Mouse (Mus musculus) E14TG2a.4 (cell line): ENCODE data around the gene Pkd1.
A peak's percentile ranks its signal among the peaks of the same experiment; 100 is the strongest.

Experiments used
- H3K27me3 ChIP-seq: 2 replicates; pipeline ENCODE4 v1.6.1; 2014; ENCODE audit warnings: low read length, control low read depth; ENCODE audit not compliant: insufficient read depth
- H3K36me3 ChIP-seq: 2 replicates; pipeline ENCODE4 v1.6.1; 2014; ENCODE audit warnings: low read length, control low read depth; ENCODE audit not compliant: insufficient read depth
- H3K4me1 ChIP-seq: replicated peaks from 2 replicates; pipeline ENCODE4 v1.6.1; 2014; ENCODE audit warnings: low read depth, low read length, control low read depth
- H3K4me3 ChIP-seq: replicated peaks from 2 replicates; pipeline ENCODE4 v1.5.1; 2014; ENCODE audit warnings: mild to moderate bottlenecking, low read length
- H3K9me3 ChIP-seq: 2 replicates; pipeline ENCODE4 v1.6.1; 2014; ENCODE audit warnings: low read length, control low read depth
- CTCF ChIP-seq: conservative IDR thresholded peaks from 2 replicates; pipeline ENCODE4 v1.5.1; 2014; ENCODE audit warnings: low read length
- NANOG ChIP-seq: IDR thresholded peaks from 2 replicates; pipeline ENCODE4 v1.6.1; 2014; ENCODE audit warnings: borderline replicate concordance, low read length, mixed read lengths
- POU5F1 ChIP-seq: IDR thresholded peaks from 2 replicates; pipeline ENCODE4 v1.6.1; 2014; ENCODE audit warnings: low read length, borderline replicate concordance

Gene Pkd1

GRCm38 (mm10) chr17:24529883-24530282 lies 19.8 kb upstream of the Pkd1 start:
- Histone ChIP-seq H3K4me3 (peak overlapping the region; percentile 96), H3K27me3 (no peaks in the 10 kb centered on the region)
- TF ChIP-seq POU5F1 (no peak), CTCF (no peak), NANOG (no peak)

GRCm38 (mm10) chr17:24530361-24531050 lies 19.1 kb upstream of the Pkd1 start:
- Histone ChIP-seq H3K4me1 (peaks cover 63% of the 10 kb centered on the region), H3K4me3 (peak overlapping the region; percentile 96), H3K9me3 (no peaks in the 10 kb centered on the region), H3K27me3 (no peaks in the 10 kb centered on the region), H3K36me3 (peaks cover 47% of the 10 kb centered on the region)
- no peak for TF ChIP-seq NANOG
- 0 out of 2 replicates have a peak, but pooled peaks have one; percentile 22 for TF ChIP-seq CTCF
- TF ChIP-seq POU5F1 = no peak

More at GRCm38 (mm10) chr17:24529883-24530282, 19.8 kb upstream of the Pkd1 start:
- peaks cover 54% of the 10 kb centered on the region for H3K36me3 ChIP-seq
- no peaks in the 10 kb centered on the region for H3K9me3 ChIP-seq
- peaks cover 66% of the 10 kb centered on the region for H3K4me1 ChIP-seq

GRCm38 (mm10) chr17:24531064-24531463 lies 18.6 kb upstream of the Pkd1 start:
- peaks cover 42% of the 10 kb centered on the region for H3K36me3 ChIP-seq
- 0 out of 2 replicates have a peak overlapping the region, but pooled peaks have one; percentile 3 for H3K4me3 ChIP-seq
- H3K9me3 ChIP-seq = no peaks in the 10 kb centered on the region
- H3K4me1 ChIP-seq = peaks cover 57% of the 10 kb centered on the region
- H3K27me3 ChIP-seq = no peaks in the 10 kb centered on the region
- TF ChIP-seq POU5F1 = no peak
- no peak for TF ChIP-seq NANOG
- no peak for TF ChIP-seq CTCF

GRCm38 (mm10) chr17:24532045-24532444 lies 17.6 kb upstream of the Pkd1 start:
- H3K9me3 ChIP-seq = no peaks in the 10 kb centered on the region
- no peak overlapping the region for H3K4me3 ChIP-seq
- H3K36me3 ChIP-seq = peaks cover 35% of the 10 kb centered on the region
- no peaks in the 10 kb centered on the region; the same call in 1 of the 2 replicates for H3K27me3 ChIP-seq
- H3K4me1 ChIP-seq = peaks cover 48% of the 10 kb centered on the region
- TF ChIP-seq NANOG = no peak
- TF ChIP-seq CTCF = no peak
- TF ChIP-seq POU5F1 = no peak

- Histone ChIP-seq H3K36me3 (peaks cover 35% of the 10 kb centered on the region), H3K9me3 (no peaks in the 10 kb centered on the region), H3K27me3 (no peaks in the 10 kb centered on the region; the same call in 1 of the 2 replicates), H3K4me1 (peaks cover 47% of the 10 kb centered on the region), H3K4me3 (peak overlapping the region; percentile 86)
- TF ChIP-seq POU5F1 (no peak), CTCF (no peak), NANOG (no peak)
These were observed 16.3 kb upstream of the Pkd1 start for GRCm38 (mm10) chr17:24533099-24533992.

GRCm38 (mm10) chr17:24534160-24534718 lies 15.4 kb upstream of the Pkd1 start, which contains the start of gene Rab26:
TSS of gene Rab26 (minus strand) at chr17:24534210.
- Histone ChIP-seq H3K36me3 (peaks cover 27% of the 10 kb centered on the region), H3K27me3 (no peaks in the 10 kb centered on the region; the same call in 1 of the 2 replicates), H3K4me3 (peak within 1 kb of the TSS; percentile 86), H3K4me1 (peaks cover 47% of the 10 kb centered on the region), H3K9me3 (no peaks in the 10 kb centered on the region)
- TF ChIP-seq CTCF = no peak
- no peak for TF ChIP-seq POU5F1
- no peak for TF ChIP-seq NANOG

GRCm38 (mm10) chr17:24535300-24535699 lies 14.3 kb upstream of the Pkd1 start:
- Histone ChIP-seq H3K4me1 (peaks cover 36% of the 10 kb centered on the region), H3K27me3 (no peaks in the 10 kb centered on the region; the same call in 1 of the 2 replicates), H3K4me3 (no peak overlapping the region), H3K9me3 (no peaks in the 10 kb centered on the region), H3K36me3 (peaks cover 16% of the 10 kb centered on the region)
- no peak for TF ChIP-seq NANOG
- TF ChIP-seq CTCF = no peak
- no peak for TF ChIP-seq POU5F1

- Histone ChIP-seq H3K4me1 (peaks cover 14% of the 10 kb centered on the region), H3K27me3 (no peaks in the 10 kb centered on the region; the same call in 1 of the 2 replicates), H3K4me3 (no peak overlapping the region), H3K9me3 (no peaks in the 10 kb centered on the region), H3K36me3 (no peaks in the 10 kb centered on the region)
- TF ChIP-seq CTCF (no peak), POU5F1 (no peak), NANOG (no peak)
These were observed 12.1 kb upstream of the Pkd1 start for GRCm38 (mm10) chr17:24537536-24537935.
